Mouse (Mus musculus): ENCODE measurements around the gene Trak1.

Trak1 gene

GRCm38 (mm10) chr9:121395812-121396211 is 98.5 kb downstream of the Trak1 start:
- no peak for DNase-seq (ENCODE audit: low read depth, low spot score)

GRCm38 (mm10) chr9:121398100-121398760 is 100.9 kb downstream of the Trak1 start:
- no peak for DNase-seq (ENCODE audit: low read depth, low spot score)

- DNase-seq (ENCODE audit: low read depth, low spot score) = no peak
Measured at GRCm38 (mm10) chr9:121398761-121399160, 101.5 kb downstream of the Trak1 start.

- no peak for DNase-seq (ENCODE audit: low read depth, low spot score)
Measured at GRCm38 (mm10) chr9:121400608-121401007, 103.3 kb downstream of the Trak1 start.

GRCm38 (mm10) chr9:121403157-121403671 is 105.9 kb downstream of the Trak1 start:
- peak; percentile 93 for DNase-seq (ENCODE audit: low read depth, low spot score)

- DNase-seq (ENCODE audit: low read depth, low spot score) = no peak
Measured at GRCm38 (mm10) chr9:121403699-121404098, 106.4 kb downstream of the Trak1 start.

- no peak for DNase-seq (ENCODE audit: low read depth, low spot score)
Measured at GRCm38 (mm10) chr9:121405088-121405681, 107.9 kb downstream of the Trak1 start.

- no peak for DNase-seq (ENCODE audit: low read depth, low spot score)
Measured at GRCm38 (mm10) chr9:121405792-121406191, 108.5 kb downstream of the Trak1 start.

GRCm38 (mm10) chr9:121414237-121414636 is 116.9 kb downstream of the Trak1 start:
- no peak for DNase-seq (ENCODE audit: low read depth, low spot score)

- DNase-seq (ENCODE audit: low read depth, low spot score) = no peak
Measured at GRCm38 (mm10) chr9:121415626-121416241, 118.4 kb downstream of the Trak1 start.

GRCm38 (mm10) chr9:121416460-121416859 is 119.2 kb downstream of the Trak1 start:
- no peak for DNase-seq (ENCODE audit: low read depth, low spot score)

- DNase-seq (ENCODE audit: low read depth, low spot score) = no peak
Measured at GRCm38 (mm10) chr9:121416872-121417637, 119.8 kb downstream of the Trak1 start.

GRCm38 (mm10) chr9:121419011-121419410 is 121.7 kb downstream of the Trak1 start:
- DNase-seq (ENCODE audit: low read depth, low spot score) = no peak

- DNase-seq (ENCODE audit: low read depth, low spot score) = no peak
Measured at GRCm38 (mm10) chr9:121419573-121419972, 122.3 kb downstream of the Trak1 start.

GRCm38 (mm10) chr9:121420817-121421216 is 123.5 kb downstream of the Trak1 start:
- no peak for DNase-seq (ENCODE audit: low read depth, low spot score)

- DNase-seq (ENCODE audit: low read depth, low spot score) = no peak
Measured at GRCm38 (mm10) chr9:121422402-121422801, 125.1 kb downstream of the Trak1 start.

- no peak for DNase-seq (ENCODE audit: low read depth, low spot score)
Measured at GRCm38 (mm10) chr9:121423621-121424020, 126.3 kb downstream of the Trak1 start.

GRCm38 (mm10) chr9:121424281-121425164 is 127.2 kb downstream of the Trak1 start:
- no peak for DNase-seq (ENCODE audit: low read depth, low spot score)

GRCm38 (mm10) chr9:121426451-121426850 is 129.1 kb downstream of the Trak1 start:
- DNase-seq (ENCODE audit: low read depth, low spot score) = no peak

- DNase-seq (ENCODE audit: low read depth, low spot score) = no peak
Measured at GRCm38 (mm10) chr9:121426902-121427301, 129.6 kb downstream of the Trak1 start.

- no peak for DNase-seq (ENCODE audit: low read depth, low spot score)
Measured at GRCm38 (mm10) chr9:121429592-121429991, 132.3 kb downstream of the Trak1 start.

Data from telencephalon, adult 2 months (tissue).